Mouse (Mus musculus): Measurements from ENCODE around the gene Sgtb. TPM values are rescaled to one million over a fixed set of nuclear protein-coding genes. Genes with fewer than 3 reads are reported as not detected.

Gene Sgtb
- polyA plus RNA-seq, 1 experiment = not detected

GRCm38 (mm10) chr13:104100416-104100815, 9.1 kb upstream of the Sgtb start:
- Histone ChIP-seq H3K4me1 (ENCODE audit: control insufficient read depth) (peaks cover 4% of the 10 kb centered on the region; the same call in 1 of the 2 replicates), H3K27me3 (ENCODE audit: control insufficient read depth) (no peaks in the 10 kb centered on the region), H3K9me3 (ENCODE audit: control insufficient read depth, low read length) (no peaks in the 10 kb centered on the region), H3K36me3 (ENCODE audit: control insufficient read depth) (no peaks in the 10 kb centered on the region), H3K4me3 (replicated peaks) (no peak overlapping the region)
- no peak for TF ChIP-seq GATA1 (IDR thresholded peaks at IDR 0.05; ENCODE audit: low read length)
- no peak for TF ChIP-seq TAL1 (IDR thresholded peaks at IDR 0.05; ENCODE audit: low read length)

GRCm38 (mm10) chr13:104101606-104102235, 7.8 kb upstream of the Sgtb start:
- Histone ChIP-seq H3K4me3 (replicated peaks) (no peak overlapping the region), H3K4me1 (ENCODE audit: control insufficient read depth) (no peaks in the 10 kb centered on the region), H3K27me3 (ENCODE audit: control insufficient read depth) (no peaks in the 10 kb centered on the region), H3K36me3 (ENCODE audit: control insufficient read depth) (no peaks in the 10 kb centered on the region), H3K9me3 (ENCODE audit: control insufficient read depth, low read length) (no peaks in the 10 kb centered on the region)
- TF ChIP-seq TAL1 (IDR thresholded peaks at IDR 0.05; ENCODE audit: low read length) (no peak), GATA1 (IDR thresholded peaks at IDR 0.05; ENCODE audit: low read length) (no peak)

- peak overlapping the region; percentile 71 for H3K4me3 ChIP-seq (replicated peaks)
- peaks cover 20% of the 10 kb centered on the region for H3K4me1 ChIP-seq (ENCODE audit: control insufficient read depth)
These were observed 772 bp upstream of the Sgtb start for GRCm38 (mm10) chr13:104108651-104109287.

GRCm38 (mm10) chr13:104109816-104110521, 428 bp downstream of the Sgtb start:
- Histone ChIP-seq H3K36me3 (ENCODE audit: control insufficient read depth) (no peaks in the 10 kb centered on the region), H3K4me3 (replicated peaks) (peak overlapping the region; percentile 71), H3K27me3 (ENCODE audit: control insufficient read depth) (peaks cover 39% of the 10 kb centered on the region), H3K4me1 (ENCODE audit: control insufficient read depth) (peaks cover 20% of the 10 kb centered on the region), H3K9me3 (ENCODE audit: control insufficient read depth, low read length) (no peaks in the 10 kb centered on the region)
- TF ChIP-seq TAL1 (IDR thresholded peaks at IDR 0.05; ENCODE audit: low read length) (no peak), GATA1 (IDR thresholded peaks at IDR 0.05; ENCODE audit: low read length) (no peak)

More at GRCm38 (mm10) chr13:104108651-104109287, 772 bp upstream of the Sgtb start:
- no peaks in the 10 kb centered on the region for H3K9me3 ChIP-seq (ENCODE audit: control insufficient read depth, low read length)
- H3K36me3 ChIP-seq (ENCODE audit: control insufficient read depth) = no peaks in the 10 kb centered on the region
- peaks cover 39% of the 10 kb centered on the region for H3K27me3 ChIP-seq (ENCODE audit: control insufficient read depth)
- TF ChIP-seq GATA1 (IDR thresholded peaks at IDR 0.05; ENCODE audit: low read length) (no peak), TAL1 (IDR thresholded peaks at IDR 0.05; ENCODE audit: low read length) (no peak)

- Histone ChIP-seq H3K4me3 (replicated peaks) (no peak overlapping the region), H3K4me1 (ENCODE audit: control insufficient read depth) (peaks cover 20% of the 10 kb centered on the region), H3K27me3 (ENCODE audit: control insufficient read depth) (peaks cover 39% of the 10 kb centered on the region), H3K9me3 (ENCODE audit: control insufficient read depth, low read length) (no peaks in the 10 kb centered on the region), H3K36me3 (ENCODE audit: control insufficient read depth) (no peaks in the 10 kb centered on the region)
- TF ChIP-seq GATA1 (IDR thresholded peaks at IDR 0.05; ENCODE audit: low read length) (no peak), TAL1 (IDR thresholded peaks at IDR 0.05; ENCODE audit: low read length) (no peak)
These were observed 985 bp downstream of the Sgtb start for GRCm38 (mm10) chr13:104110526-104110925.

- peaks cover 39% of the 10 kb centered on the region for H3K27me3 ChIP-seq (ENCODE audit: control insufficient read depth)
- no peak for TF ChIP-seq TAL1 (IDR thresholded peaks at IDR 0.05; ENCODE audit: low read length)
- TF ChIP-seq GATA1 (IDR thresholded peaks at IDR 0.05; ENCODE audit: low read length) = no peak
These were observed 2.8 kb downstream of the Sgtb start for GRCm38 (mm10) chr13:104112266-104112900.

GRCm38 (mm10) chr13:104113782-104114181, 4.2 kb downstream of the Sgtb start:
- no peaks in the 10 kb centered on the region for H3K9me3 ChIP-seq (ENCODE audit: control insufficient read depth, low read length)
- TF ChIP-seq TAL1 (IDR thresholded peaks at IDR 0.05; ENCODE audit: low read length) (no peak), GATA1 (IDR thresholded peaks at IDR 0.05; ENCODE audit: low read length) (no peak)
- peaks cover 15% of the 10 kb centered on the region for H3K4me1 ChIP-seq (ENCODE audit: control insufficient read depth)
- H3K27me3 ChIP-seq (ENCODE audit: control insufficient read depth) = peaks cover 39% of the 10 kb centered on the region
- no peaks in the 10 kb centered on the region for H3K36me3 ChIP-seq (ENCODE audit: control insufficient read depth)
- H3K4me3 ChIP-seq (replicated peaks) = no peak overlapping the region

More at GRCm38 (mm10) chr13:104112266-104112900, 2.8 kb downstream of the Sgtb start:
- Histone ChIP-seq H3K4me1 (ENCODE audit: control insufficient read depth) (peaks cover 20% of the 10 kb centered on the region), H3K36me3 (ENCODE audit: control insufficient read depth) (no peaks in the 10 kb centered on the region), H3K9me3 (ENCODE audit: control insufficient read depth, low read length) (no peaks in the 10 kb centered on the region), H3K4me3 (replicated peaks) (no peak overlapping the region)

GRCm38 (mm10) chr13:104114827-104115226, 5.3 kb downstream of the Sgtb start:
- no peak overlapping the region for H3K4me3 ChIP-seq (replicated peaks)
- no peaks in the 10 kb centered on the region for H3K36me3 ChIP-seq (ENCODE audit: control insufficient read depth)
- TF ChIP-seq GATA1 (IDR thresholded peaks at IDR 0.05; ENCODE audit: low read length) (no peak), TAL1 (IDR thresholded peaks at IDR 0.05; ENCODE audit: low read length) (no peak)
- no peaks in the 10 kb centered on the region for H3K9me3 ChIP-seq (ENCODE audit: control insufficient read depth, low read length)
- H3K4me1 ChIP-seq (ENCODE audit: control insufficient read depth) = peaks cover 5% of the 10 kb centered on the region
- peaks cover 32% of the 10 kb centered on the region for H3K27me3 ChIP-seq (ENCODE audit: control insufficient read depth)
